Mouse (Mus musculus) cerebellum, adult 2 months (tissue): ENCODE data around the gene Hivep2.

Experiments used
- CTCF ChIP-seq: fragments of 200-500 bp; IDR thresholded peaks from 2 replicates; pipeline ENCODE4 v1.5.1; 2011; ENCODE audit warnings: low read depth, mild to moderate bottlenecking, control low read depth, low read length, moderate library complexity, borderline replicate concordance; ENCODE audit not compliant: insufficient read depth
- POLR2A ChIP-seq: fragments of 200-500 bp; IDR thresholded peaks from 2 replicates; pipeline ENCODE4 v1.6.1; 2011; ENCODE audit warnings: low read length, control low read depth, borderline replicate concordance; ENCODE audit not compliant: insufficient read depth

DNA sequence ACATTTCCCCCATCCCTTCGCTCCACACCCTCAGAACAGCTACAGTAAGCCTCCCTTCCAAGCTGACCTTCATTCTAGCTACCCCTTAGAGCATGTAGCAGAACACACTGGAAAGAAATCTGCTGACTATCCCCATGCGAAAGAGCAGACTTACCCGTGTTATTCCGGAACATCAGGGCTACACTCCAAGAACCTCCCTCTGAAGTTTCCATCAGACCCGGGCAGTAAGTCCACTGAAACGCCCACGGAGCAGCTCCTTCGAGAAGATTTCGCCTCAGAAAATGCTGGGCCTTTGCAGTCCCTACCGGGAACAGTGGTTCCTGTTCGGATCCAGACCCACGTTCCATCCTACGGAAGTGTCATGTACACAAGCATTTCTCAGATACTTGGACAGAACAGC lies 165.4 kb downstream of the Hivep2 start:
- no peak for TF ChIP-seq CTCF
- TF ChIP-seq POLR2A: no peak
